Mouse (Mus musculus) lung, postnatal 0 days (tissue): ENCODE measurements around the gene Adad2. TPM values are rescaled to one million over a fixed set of nuclear protein-coding genes. Genes with fewer than 3 reads are reported as not detected.

Source experiments
- ATAC-seq: fragments of 200-750 bp; cut with Nextera tagmentation; 2 replicates; pipeline ENCODE4 v1.8.0; 2017; ENCODE audit warnings: moderate library complexity
- DNase-seq: peaks from one replicate; pipeline ENCODE4 v3.0.0-alpha.2; 2016; ENCODE audit warnings: low spot score
- H3K27ac ChIP-seq: fragments of 300-500 bp; sonication (generic); 2 replicates; pipeline ENCODE4 v1.5.1; 2014; ENCODE audit warnings: antibody characterized with exemption, mild to moderate bottlenecking, low read length, mixed read lengths
- H3K27me3 ChIP-seq: fragments of 300-500 bp; sonication (generic); replicated peaks from 2 replicates; pipeline ENCODE4 v1.6.1; 2014; ENCODE audit warnings: low read length, mixed read lengths; ENCODE audit not compliant: insufficient read depth
- H3K36me3 ChIP-seq: fragments of 300-500 bp; sonication (generic); 2 replicates; pipeline ENCODE4 v1.6.1; 2014; ENCODE audit warnings: low read length, mixed read lengths; ENCODE audit not compliant: insufficient read depth
- H3K4me1 ChIP-seq: fragments of 300-500 bp; sonication (generic); 2 replicates; pipeline ENCODE4 v1.6.1; 2014; ENCODE audit warnings: antibody characterized with exemption, low read depth, low read length, mixed read lengths; ENCODE audit not compliant: insufficient read depth
- H3K4me2 ChIP-seq: fragments of 300-500 bp; sonication (generic); replicated peaks from 2 replicates; pipeline ENCODE4 v1.6.1; 2014; ENCODE audit warnings: low read depth, mild to moderate bottlenecking, low read length, moderate library complexity, mixed read lengths
- H3K4me3 ChIP-seq: fragments of 300-500 bp; sonication (generic); 2 replicates; pipeline ENCODE4 v1.5.1; 2014; ENCODE audit warnings: low read depth, low read length
- H3K9ac ChIP-seq: fragments of 300-500 bp; sonication (generic); replicated peaks from 2 replicates; pipeline ENCODE4 v1.6.1; 2014; ENCODE audit warnings: low read depth, mild to moderate bottlenecking
- H3K9me3 ChIP-seq: fragments of 300-500 bp; sonication (generic); 2 replicates; pipeline ENCODE4 v1.6.1; 2016; ENCODE audit warnings: low read length, mixed read lengths
- CTCF ChIP-seq: IDR thresholded peaks from 2 replicates; pipeline ENCODE4 v1.5.1; 2016; ENCODE audit warnings: antibody characterized with exemption, mild to moderate bottlenecking
- EP300 ChIP-seq: IDR thresholded peaks from 2 replicates; pipeline ENCODE4 v1.6.1; 2016; ENCODE audit warnings: antibody characterized with exemption, mild to moderate bottlenecking, control low read depth
- WGBS: fragments of 180-500 bp; shearing (Covaris S2); extraction: QIAGEN DNeasy Blood & Tissue Kit; methylation state at CpG from one replicate; pipeline ENCODE4 v1.1.7; 2014; 5-methylcytosine and 5-hydroxymethylcytosine counted together
- polyA plus RNA-seq: library from polyadenylated mRNA; unstranded; fragments of >200 nt; fragmentation: Nextera tagmentation; extraction: Ambion mirVana; gene quantifications from 2 replicates; pipeline ENCODE4 v1.2.1, GENCODE M21; 2015

Adad2 gene
- polyA plus RNA-seq, 1 experiment from 2014 or later: not detected

DNA sequence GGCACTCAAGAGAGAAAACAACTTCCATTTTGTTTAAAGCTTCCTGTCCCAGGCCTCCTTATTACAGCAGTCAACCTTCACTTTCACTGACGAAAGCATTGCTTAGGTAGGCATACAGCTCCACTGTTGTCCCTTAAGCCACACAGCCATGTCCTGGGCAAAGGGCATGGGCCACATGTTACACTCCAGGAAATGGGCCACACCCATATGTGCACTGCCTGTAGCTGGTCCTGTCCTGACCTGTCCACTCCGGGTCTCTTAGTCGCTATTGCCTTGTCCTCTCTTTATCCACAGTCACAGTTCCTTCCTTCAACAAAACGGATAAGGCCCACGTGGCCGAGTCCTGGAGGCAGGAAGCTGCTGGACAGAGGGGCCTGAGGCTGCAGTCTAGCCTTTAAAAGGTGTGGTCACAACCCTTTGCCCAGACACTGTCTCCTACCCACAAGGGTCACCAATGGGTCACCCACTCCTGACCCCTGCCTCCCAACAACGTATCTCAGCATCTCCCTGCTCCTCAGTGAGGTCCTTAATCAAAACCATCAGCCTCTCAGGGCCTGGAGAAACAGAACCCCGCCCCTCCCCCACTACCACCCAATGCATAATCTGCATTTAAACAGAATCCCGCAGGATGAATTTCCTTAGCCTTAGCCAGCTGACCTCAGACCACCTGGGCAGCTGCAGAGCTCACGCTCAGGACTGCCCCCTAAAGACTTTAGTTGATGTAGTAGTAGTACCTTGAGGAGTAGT is 15.2 kb downstream of the Adad2 start:
- DNase-seq: no peak
- WGBS: 30% methylated on average over 10 of the region's 10 CpGs
- no peak for TF ChIP-seq CTCF
- no peak for TF ChIP-seq EP300

DNA sequence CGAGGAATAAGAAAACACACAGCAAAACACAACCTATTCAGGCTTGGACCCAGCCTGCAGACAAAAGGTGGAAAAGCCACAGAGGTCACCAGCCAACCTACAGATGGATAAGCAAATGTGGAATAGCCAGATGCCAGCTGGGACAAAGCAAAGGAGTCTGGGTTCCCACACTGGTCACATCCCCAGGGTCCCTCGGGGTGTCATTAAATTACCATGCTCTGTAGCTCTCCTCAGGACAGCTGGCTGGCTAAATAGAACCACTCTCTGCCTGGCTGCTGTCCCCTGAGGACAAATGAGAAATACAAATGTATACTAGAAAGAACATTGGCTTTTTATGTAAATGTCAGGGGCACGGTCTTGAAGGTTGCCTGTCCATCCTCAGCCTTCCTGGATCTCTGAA is 18.3 kb downstream of the Adad2 start:
- Histone ChIP-seq H3K9me3 (no peaks in the 10 kb centered on the region), H3K4me1 (no peaks in the 10 kb centered on the region), H3K27ac (no peak overlapping the region), H3K9ac (no peak overlapping the region), H3K4me3 (no peak overlapping the region), H3K36me3 (no peaks in the 10 kb centered on the region), H3K27me3 (no peaks in the 10 kb centered on the region), H3K4me2 (no peak overlapping the region)
- ATAC-seq (no peak), DNase-seq (no peak)
- WGBS: 55% methylated on average over 3 of the region's 3 CpGs
- TF ChIP-seq EP300: no peak
- TF ChIP-seq CTCF: no peak

More for the DNA sequence above, 15.2 kb downstream of the Adad2 start:
- Histone ChIP-seq H3K9ac (no peak overlapping the region), H3K9me3 (no peaks in the 10 kb centered on the region), H3K4me2 (no peak overlapping the region), H3K27ac (no peak overlapping the region), H3K36me3 (no peaks in the 10 kb centered on the region), H3K4me1 (no peaks in the 10 kb centered on the region), H3K27me3 (no peaks in the 10 kb centered on the region), H3K4me3 (no peak overlapping the region)
- peak; percentile 69 for ATAC-seq

DNA sequence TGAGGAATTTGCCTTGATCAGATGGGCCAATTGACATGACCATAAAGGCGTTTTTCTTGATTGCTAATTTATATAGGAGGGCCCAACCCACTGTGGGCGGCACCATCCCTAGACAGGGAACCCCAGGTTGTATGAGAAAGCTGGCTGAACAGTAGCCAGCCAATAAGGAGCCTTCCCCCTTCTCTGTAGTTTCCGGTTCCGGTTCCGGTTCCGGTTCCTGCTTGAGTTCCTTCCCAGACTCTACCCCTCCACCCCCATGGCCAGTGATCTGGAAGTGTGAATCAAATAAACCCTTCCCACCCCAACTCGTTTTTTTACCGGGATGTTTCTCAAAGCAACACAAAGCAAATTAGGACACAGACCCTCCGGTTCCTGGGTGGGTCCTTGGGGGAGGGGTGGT is 19.7 kb downstream of the Adad2 start:
- no peak overlapping the region for H3K4me2 ChIP-seq
- no peaks in the 10 kb centered on the region for H3K9me3 ChIP-seq
- ATAC-seq: no peak
- H3K27me3 ChIP-seq: no peaks in the 10 kb centered on the region
- WGBS: 83% methylated on average over 9 of the region's 9 CpGs
- no peak overlapping the region for H3K27ac ChIP-seq
- H3K4me3 ChIP-seq: no peak overlapping the region
- no peak overlapping the region for H3K9ac ChIP-seq
- H3K36me3 ChIP-seq: no peaks in the 10 kb centered on the region
- TF ChIP-seq EP300: no peak
- no peak for TF ChIP-seq CTCF
- DNase-seq: no peak
- H3K4me1 ChIP-seq: no peaks in the 10 kb centered on the region

DNA sequence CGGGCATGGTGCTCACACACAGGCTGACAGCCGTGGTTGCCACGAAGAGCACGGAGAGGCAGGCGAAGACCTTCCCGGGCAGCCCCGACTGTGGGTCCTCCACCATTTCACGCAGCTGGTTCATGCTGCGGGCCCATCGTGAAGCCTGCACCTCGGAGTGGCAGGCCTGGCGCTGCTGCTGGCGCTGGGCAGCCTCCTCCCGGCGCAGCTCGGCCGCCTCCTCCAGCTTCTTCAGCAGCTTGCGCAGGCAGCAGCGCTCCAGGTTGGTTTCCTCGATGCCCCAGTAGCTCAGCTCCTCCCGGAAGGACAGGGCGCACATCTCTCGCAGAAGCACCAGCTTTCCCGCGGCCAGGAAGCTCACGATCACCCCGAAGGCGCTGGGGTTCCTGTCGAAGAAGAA is 20.4 kb downstream of the Adad2 start:
- 50% methylated on average over 29 of the region's 29 CpGs for WGBS
- Histone ChIP-seq H3K4me1 (no peaks in the 10 kb centered on the region), H3K36me3 (no peaks in the 10 kb centered on the region), H3K9me3 (no peaks in the 10 kb centered on the region), H3K27me3 (no peaks in the 10 kb centered on the region), H3K4me2 (no peak overlapping the region), H3K9ac (no peak overlapping the region), H3K27ac (no peak overlapping the region), H3K4me3 (no peak overlapping the region)
- DNase-seq (no peak), ATAC-seq (no peak)
- TF ChIP-seq CTCF: no peak
- TF ChIP-seq EP300: no peak

DNA sequence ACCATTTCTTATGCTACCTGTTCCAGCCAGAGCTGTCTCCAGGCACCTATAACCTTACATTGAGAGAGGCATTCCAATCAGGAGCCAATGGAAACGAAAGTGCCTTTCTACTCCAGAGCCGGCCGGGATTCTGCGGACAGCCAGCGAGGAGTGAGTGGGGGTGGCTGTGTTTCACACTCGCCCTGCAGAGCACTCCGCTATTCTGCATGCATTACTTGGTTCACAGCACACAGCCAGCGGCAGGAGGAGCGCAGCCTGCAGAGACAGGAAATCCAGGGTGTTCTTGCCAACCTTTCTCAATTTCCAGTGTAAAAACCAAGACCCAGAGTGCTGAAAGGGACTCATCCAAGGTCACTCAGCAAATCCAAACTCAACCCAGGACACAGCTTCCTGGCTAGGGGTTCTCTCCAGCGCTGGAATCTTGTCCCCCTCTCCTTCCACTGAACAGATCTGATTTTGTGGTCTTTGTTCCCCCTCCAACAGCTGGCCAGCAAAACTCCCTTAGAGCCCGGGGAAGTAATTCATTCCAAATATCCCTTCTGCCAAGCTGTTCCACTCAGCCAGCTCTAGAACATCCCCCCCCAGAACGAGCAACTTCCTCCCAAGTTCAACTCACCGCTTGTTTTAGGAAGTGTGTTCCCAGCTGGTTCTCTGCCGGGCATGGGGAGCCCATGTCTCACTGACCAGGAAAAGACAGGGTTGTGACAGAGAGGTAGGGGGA is 22.2 kb downstream of the Adad2 start:
- no peaks in the 10 kb centered on the region for H3K27me3 ChIP-seq
- no peaks in the 10 kb centered on the region for H3K9me3 ChIP-seq
- DNase-seq: no peak
- 0 out of 2 replicates have a peak overlapping the region, but pooled peaks have one; percentile 15 for H3K4me2 ChIP-seq
- H3K4me3 ChIP-seq: no peak overlapping the region
- H3K27ac ChIP-seq: no peak overlapping the region
- no peaks in the 10 kb centered on the region for H3K4me1 ChIP-seq
- no peaks in the 10 kb centered on the region for H3K36me3 ChIP-seq
- WGBS: 20% methylated on average over 14 of the region's 14 CpGs
- no peak; the same call in 1 of the 2 replicates for ATAC-seq
- H3K9ac ChIP-seq: no peak overlapping the region
- no peak for TF ChIP-seq CTCF

DNA sequence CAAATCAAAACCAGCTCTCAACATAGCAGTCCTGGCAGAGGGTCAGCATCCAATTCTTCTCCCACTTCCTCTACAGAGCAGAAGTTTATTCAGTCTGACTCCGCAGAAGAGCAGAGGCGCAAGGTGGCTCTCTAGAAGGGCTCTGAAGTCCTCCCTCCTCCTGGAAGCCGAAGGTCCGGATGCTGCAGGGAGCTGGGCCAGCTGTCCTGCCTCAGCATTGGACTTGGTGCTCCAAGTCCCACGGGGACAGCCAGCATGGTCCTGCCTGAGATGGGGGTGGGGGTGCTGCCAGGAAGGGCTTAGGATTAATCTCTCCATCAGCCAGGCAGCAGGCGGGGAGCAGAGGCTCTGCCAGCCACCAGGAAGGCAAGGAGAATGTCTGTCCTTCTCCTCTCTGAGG is 22.8 kb downstream of the Adad2 start, which contains the start of gene Kcng4:
TSS of gene Kcng4 (minus strand) at position 303 of the 400 bp plus-strand sequence.
- no peak for TF ChIP-seq EP300
- no peak for TF ChIP-seq CTCF
- Histone ChIP-seq H3K9me3 (no peaks in the 10 kb centered on the region), H3K27ac (no peak within 1 kb of the TSS), H3K27me3 (no peaks in the 10 kb centered on the region), H3K36me3 (no peaks in the 10 kb centered on the region), H3K9ac (no peak within 1 kb of the TSS), H3K4me3 (no peak within 1 kb of the TSS), H3K4me2 (0 out of 2 replicates have a peak within 1 kb of the TSS, but pooled peaks have one; percentile 15), H3K4me1 (no peaks in the 10 kb centered on the region)
- DNase-seq (peak; percentile 9), ATAC-seq (no peak; the same call in 1 of the 2 replicates)
- WGBS: 24% methylated on average over 6 of the region's 6 CpGs
